Mouse (Mus musculus) v-Abl transformed pro-B cells (cell line): ENCODE results near the gene Marf1.

Experiments
- in situ Hi-C, 2 experiments: fragments of 400-800 bp; cut with MboI; formaldehyde crosslinking; loops; one replicate each; pipeline ENCODE4 v1.15.1; 2025; ENCODE audit not compliant: unreplicated experiment in 2 of 2

The Marf1 gene

DNA sequence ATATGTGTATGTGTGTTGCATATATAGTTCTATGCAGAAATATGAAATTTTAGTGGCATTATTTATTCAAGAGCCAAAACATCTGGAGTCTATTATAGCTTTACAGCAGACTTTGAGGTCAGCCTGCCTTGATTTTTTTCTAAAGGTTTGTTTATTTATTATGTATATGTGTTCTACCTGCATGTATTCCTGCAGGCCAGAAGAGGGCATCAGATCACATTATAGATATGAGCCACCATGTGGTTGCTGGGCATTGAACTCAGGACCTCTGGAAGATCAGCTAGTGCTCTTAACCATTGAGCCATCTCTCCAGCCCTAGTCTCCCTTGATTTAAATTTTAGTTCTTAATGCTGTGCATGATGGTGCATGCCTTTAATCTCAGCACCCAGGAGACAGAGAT lies 15.4 kb downstream of the Marf1 start:
- in situ Hi-C loops: no loop called here

DNA sequence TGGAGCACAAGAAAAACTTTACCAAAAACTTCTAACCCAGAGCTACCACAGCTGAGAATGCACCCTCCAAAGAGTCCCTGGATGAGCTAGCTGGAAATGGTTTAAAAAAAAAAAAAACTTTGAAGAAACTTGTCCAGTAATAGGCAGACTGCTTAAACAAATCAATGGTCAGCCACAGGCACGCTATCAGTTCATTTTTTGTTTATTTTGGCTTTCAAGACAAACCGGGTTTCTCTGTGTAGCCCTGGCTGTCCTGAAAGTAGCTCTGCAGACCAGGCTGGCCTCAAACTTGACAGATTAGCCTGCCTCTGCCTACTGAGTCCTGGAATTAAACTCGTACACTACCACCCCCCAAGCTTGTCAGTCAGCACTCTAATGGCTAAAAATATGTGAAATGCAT lies 19.9 kb downstream of the Marf1 start:
- in situ Hi-C loops: no loop called here

DNA sequence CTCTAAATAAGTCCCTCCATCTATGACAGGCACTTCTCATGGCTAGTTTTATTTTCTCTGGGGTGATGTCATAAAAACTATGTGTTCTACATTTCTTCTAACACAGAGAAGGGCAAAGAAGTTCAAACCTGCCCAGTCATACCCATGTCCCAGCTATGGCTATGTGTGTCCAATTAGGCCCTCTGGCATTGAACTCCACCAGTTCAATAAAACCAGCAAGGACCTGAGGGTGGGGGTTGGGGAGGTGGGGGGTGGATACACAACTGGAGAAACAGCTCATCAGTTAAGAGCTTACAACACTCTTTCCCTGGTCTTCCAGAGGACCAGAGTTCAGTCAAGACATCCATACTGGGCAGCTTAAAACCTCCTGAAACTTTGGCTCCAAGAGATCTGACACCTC lies 24.0 kb downstream of the Marf1 start:
- in situ Hi-C loops: no loop called here

DNA sequence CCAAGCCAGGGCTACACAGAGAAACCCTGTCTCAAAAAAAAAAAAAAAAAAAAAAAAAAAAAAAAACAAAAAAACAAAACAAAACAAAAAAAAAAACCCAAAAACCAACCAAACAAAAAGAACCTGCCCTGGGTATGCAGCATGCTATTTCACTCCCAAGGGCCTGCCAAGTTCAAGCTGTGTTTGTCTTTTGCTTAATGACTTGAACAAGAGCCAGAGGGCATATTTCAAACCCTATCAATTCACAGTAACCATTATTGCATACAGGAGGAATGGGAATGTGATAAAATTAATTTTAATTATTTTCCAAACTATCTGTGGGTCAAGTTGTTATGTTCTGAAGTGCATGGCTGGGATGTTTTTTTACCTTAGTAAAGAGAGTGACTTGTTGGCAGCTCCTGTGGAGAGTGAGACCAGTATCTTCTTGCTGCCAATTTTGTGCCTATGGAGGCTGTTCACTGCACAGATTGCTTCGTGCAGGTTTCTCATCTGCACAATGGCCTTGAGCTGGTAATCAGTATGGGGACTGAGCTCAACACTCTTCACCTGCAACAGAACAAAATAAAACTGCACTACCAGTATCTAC lies 25.1 kb downstream of the Marf1 start:
- in situ Hi-C loops: no loop called here

DNA sequence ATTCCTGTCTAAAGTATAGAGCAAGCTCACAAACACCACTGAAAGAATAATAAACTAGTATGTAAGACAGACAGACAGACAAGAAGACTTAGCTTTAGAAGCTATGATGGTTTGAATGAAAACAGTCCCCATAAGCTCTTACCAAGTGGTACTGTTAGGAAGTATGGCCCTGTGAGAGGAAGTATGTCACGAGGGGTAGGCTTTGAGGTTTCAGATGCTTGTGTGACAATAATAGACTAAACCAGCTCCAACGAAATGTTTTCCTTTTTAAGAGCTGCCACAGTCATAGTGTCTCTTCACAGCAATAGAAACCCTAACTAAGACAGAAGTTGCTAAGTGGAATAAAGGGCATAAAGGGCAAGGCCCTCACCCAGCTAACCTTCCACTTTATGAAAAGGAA lies 28.1 kb downstream of the Marf1 start:
- in situ Hi-C loops: no loop called here

DNA sequence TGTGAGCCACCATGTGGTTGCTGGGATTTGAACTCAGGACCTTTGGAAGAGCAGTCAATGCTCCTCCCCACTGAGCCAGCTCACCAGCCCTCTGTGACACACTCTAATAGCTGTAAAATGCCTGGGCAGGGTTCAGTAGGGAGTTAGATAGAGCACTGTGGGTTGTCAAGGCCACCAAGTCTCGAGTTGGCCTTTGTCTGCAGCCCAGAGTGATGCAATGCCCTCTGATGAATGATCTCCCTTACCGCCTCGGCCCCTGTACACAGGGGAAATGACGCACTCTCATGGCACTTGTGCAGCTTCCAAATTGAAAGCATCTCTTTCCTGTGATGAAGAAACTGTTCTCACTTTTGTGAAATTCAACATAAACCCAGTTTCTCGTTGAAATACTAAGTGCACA lies 31.3 kb downstream of the Marf1 start:
- in situ Hi-C loops: no loop called here

DNA sequence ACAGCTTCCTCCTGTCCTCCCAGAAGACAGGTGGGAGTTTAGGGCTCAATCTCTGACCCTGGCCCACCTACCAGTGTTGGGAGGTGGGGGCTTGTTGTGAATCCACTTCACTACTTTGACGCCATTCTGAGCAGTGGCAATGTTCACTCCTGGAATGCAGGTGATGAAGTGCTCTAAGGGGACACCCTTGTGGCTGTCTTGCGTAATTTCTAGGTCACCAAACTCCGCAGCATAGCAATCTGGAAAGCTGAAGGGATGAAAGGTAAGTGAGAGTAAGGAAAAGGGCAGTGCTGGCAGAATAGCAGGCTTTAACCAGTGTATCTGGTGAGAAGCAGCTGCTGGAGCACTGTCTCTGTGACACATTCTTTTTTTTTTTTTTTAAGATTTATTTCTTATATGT lies 31.8 kb downstream of the Marf1 start:
- in situ Hi-C loops: no loop called here

DNA sequence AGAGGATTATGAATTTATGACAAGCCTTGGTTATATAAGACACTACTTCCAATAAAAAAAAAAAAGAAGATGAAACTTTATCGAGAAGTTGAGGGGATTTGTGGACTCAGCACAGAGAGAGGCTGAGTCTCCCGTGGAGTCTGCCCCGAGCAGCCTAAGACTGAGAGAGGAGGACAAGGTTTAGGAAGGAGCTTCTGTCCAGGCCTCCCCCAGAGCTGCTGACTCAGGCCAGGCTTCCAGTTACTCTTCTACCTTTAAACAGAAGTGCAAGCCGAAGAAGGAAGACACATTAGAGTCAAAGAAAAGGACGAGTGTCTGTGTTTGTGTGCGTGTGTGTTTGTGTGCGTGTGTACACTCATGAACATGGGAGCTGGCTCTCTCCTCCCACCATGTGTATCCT lies 32.4 kb downstream of the Marf1 start:
- in situ Hi-C loops: no loop called here

DNA sequence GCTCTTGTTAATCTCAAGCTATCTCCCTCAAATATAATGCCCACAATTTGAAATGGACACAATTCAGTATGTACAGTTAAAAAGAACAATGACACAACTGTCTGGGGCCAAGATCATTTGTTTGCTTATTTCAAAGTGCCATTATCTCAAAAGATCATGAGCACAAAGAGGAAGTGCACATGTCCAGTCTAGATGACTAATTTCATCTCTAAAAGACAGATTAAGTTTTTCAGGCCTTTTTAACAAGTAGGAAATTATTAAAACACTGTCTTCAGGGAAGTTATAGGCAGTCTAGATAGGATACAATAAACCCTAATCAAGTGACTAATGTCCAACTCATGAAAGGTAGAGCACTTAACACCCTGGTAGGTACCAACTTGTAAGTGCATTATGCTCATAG lies 34.2 kb downstream of the Marf1 start:
- in situ Hi-C loops: no loop called here

DNA sequence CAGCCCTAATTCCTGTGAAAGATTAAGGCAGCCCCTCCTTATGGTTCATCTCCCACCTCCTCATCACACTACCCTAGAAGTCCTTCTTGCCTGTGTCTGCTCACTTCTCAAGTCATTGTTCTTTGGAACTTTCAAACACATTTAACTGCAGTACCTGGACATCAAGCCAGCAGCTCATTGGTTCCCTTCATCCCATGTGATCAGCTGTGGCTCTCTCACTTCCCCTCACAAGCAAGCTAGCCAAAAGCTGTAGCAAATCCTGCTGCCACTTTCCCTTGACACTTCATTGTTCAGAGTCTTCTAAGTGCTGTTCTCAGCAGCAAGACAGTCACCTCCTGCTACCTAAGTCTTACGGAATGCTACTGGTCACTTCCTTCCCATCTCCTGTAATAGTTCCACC lies 37.9 kb downstream of the Marf1 start:
- in situ Hi-C loops: no loop called here

DNA sequence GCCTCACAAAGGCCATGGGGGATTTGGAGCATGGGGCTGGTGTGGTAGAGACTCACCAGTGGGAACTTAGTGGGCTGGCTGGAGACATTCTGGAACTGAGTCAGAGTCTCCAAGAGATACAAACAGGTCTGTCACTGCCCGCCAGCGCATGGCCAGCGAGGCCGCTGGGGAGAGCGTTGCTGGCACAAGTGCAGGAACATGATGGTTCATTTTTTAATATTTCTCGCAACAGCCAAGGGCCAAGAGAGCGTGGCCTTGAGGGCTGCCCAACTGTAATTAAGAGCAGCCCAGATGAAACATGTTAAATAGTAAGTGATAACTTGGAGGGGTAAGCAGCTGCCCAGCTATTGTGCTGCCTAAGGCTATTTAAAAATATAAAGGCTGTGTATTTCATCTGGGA lies 38.4 kb downstream of the Marf1 start:
- in situ Hi-C loops: no loop called here

DNA sequence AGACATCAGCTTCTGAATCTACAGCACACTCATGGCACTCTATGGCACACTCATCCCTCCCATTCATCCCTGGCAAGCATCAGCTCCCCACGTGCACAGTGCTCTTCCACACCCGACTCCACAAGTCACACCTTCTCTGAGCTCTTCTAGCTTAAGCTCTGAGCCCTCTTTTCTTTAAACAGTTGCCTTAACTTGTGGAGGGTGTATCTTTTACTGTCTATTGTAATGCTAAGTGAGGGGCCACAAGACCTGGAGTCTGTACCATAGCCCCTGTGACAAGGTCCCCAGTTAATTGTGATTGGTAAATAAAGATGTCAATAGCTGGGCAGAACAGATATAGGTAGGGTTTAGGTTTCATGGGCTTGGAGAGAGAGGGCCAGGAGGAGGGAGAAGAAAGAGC lies 39.2 kb downstream of the Marf1 start:
- in situ Hi-C loops: no loop called here

DNA sequence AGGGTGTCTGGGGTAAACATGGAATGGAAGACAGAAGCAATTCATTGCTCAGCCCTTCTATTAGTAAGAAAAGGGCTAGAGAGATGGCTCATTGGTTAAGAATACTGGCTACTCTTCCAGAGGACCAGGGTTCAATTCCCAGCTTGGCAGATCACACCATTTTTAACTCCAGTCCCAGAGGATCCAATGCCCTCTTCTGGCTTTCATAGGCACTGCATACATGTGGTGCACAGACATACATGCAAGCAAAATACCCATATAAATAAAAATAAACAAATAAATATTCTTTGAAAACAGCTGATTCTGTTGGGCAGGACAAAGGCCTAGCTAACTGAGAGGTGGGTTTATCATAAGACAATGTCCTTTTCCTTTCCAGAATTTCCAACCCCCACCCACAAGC lies 40.6 kb downstream of the Marf1 start:
- in situ Hi-C loops: no loop called here

DNA sequence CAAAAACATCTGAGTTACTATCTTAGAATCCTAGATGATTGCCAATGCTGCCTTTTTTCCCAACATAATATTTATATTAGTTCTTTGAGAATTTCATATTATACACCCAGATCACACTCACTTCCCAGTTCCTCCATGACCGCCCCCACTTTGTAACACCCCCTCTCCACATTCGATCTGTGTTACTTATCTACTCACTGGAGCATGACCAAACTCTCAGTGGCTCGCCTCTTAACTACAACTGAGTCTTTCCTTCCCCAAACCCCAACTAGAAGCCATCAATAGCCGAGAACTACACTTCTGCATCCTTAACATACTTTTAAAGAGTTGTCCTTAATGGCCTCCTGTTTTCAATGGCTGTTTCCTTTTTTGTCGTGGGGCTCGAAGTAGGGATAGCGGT lies 41.6 kb downstream of the Marf1 start:
- in situ Hi-C loops: no loop called here

DNA sequence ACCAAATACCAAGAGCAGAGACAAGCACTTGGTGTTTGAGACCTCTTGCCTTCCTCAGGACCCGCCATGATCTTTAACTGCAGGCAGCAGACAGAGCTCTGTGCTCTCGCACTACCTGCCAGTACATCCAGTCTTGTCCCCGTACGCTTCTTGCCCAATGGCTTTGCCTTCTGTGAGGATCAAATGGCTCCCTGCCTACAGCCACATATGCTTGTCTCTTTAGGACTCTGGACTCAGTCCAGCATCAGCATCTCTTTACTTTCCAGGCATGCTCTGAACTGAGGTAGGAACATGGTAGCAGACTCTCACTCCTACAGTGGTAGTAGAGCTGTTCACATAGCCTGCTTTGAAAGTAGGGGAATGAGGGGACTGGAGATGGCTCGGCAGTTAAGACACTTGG lies 42.2 kb downstream of the Marf1 start:
- in situ Hi-C loops: no loop called here

DNA sequence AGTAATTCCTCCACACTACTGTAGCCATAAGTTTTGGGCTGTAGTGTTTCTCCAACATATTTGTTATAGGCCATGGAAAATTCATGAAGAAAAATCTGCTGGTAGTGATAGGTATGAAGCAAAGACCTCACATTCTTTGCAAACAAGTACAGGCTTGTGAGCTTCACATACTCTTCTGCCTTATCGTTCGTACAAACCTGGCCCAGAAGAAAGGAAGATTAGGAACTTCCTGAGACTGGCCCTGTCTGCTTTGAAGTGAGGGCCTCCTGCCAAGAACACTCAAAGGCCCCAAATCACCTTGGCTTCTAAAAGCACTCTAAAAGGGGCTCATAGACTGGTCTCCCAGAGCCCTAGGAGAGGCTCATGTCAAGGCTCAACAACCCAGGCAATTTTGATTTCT lies 45.9 kb downstream of the Marf1 start:
- in situ Hi-C loops: no loop called here

DNA sequence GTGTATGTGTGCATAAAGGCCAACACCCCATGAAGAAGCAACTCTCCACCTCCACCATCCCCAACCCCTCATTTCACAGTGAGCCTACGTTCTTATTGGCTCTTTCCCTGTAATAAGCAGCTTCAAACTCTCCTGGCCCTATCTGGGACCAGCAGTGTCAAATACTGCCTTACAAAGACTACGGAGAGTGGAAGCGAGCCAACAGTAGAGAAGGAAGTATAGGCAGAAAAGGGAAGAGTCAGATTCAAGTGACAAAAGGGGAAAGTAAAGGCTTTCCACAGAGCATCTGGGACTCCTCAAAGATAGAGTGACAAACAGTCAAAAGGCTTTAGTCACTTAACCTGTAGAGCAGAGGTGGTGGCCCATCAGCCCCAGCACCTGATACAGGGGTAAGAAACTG lies 50.4 kb downstream of the Marf1 start:
- in situ Hi-C loops: no loop called here

DNA sequence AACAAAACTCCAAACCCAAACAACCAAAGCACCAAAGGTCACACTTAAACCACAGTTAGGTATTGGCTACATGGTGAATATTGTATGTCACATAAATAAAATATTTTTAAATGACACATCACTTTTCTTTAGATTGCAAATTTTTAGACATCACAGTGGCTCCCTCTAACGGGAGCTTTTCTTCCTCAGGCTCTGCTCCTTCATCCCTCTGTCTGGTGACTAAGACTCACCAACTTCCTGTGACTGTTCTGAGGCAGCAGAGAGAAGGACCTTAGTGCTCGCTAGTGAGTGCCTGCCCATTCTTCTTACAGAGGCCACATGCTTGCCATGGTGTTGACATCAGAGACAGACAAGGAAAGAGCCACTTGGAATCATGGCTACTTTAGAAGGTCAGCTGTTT lies 51.0 kb downstream of the Marf1 start:
- in situ Hi-C loops: no loop called here

DNA sequence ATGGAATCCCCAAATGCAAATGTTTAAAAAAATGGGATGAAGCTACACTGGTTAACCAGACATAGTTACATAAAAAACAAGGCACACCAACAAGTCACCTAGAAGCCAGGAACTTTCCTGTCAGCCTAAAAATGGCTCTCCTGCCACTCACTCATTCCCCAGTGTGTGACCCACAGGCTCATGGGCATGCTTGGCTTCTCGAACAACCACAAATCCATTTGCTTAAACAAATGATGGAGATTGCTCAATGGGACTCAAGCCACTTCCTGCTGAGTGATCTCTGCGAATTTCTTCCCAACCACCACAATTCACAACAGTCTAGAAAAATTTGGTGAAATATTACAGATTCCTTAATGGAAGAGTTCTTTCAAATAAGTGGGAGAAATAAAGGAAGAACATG lies 52.2 kb downstream of the Marf1 start:
- in situ Hi-C loops: no loop called here

DNA sequence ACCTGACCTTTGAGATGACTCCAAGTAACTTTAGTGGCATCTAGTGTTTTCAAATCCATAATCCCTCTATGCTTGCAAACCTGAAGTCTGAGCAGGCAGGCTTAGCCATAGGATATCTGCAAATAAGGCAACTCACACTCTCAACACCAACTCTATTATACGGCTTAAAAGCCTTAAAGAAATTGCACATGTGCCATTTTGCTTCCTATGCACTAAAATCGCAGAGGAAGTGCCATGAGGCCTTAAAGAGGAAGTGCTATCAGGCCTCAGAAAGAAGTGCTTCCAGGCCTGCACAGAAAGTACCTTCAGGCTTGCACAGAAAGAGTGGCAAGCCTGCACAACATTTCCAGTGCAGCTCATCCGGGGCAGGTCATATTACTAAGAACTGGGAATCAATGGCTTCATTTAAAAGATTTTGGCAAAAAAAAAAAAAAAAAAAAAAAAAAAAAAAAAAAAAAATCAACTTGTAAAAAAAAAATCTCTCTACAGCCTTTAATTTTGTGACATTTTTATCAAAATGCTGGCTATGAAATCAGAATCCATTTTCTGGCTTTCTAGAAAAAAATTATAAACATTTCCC lies 53.4 kb downstream of the Marf1 start:
- in situ Hi-C loops: no loop called here

DNA sequence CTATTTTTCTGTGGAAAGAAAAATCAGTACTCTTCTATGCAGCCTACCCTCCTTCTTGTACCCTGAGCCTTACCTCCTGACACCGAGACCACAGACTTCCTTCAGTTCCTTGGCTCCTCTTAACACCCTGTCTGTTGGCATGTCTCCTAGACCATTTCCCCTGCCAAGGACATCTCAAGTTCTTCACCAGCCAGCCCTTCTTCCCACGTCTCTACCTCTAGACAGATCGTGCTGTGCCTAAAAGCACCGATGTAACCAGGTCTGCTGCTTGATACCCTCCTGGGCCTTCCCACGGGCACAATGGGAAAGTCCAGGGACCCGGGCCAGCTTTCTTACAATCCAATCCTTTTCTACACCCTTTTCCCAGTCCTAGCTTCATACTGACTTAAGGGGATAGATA lies 57.3 kb downstream of the Marf1 start:
- in situ Hi-C loops: no loop called here

DNA sequence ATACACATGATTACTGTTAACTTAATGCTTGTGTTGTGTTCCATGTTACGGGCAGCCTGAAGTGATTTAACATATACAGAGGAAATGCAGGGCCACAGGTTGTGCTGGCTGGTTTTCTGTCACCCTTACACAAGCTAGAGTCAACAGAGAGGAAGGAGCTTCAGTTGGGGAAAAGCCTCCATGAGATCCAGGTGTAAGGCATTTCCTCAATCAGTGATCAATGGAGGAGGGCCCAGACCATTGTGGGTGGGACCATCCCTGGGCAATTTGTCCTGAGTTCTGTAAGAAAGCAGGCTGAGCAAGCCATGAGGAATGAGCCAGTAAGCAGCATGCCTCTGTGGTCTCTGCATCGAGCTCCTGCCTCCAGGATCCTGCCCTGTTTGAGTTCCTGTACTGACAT lies 71.4 kb downstream of the Marf1 start:
- in situ Hi-C loops: no loop called here

DNA sequence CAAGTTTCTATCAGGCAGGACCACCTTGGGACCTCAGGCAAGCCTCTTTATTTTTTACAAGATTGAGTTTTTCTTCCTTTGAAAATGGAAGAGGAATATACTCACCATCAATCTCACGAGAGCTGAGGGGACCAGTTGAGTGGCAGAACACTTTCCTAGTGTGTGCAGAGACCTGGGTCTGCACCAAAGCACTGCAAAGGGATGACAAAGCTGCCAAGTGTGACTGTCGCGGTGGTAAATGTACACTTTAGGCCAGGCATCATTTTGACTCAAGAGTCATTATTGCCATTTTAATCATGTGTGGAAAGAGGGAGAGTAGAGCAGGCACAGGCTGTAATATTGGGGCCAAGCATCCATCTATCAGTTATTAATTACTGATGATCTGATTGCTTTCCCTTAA lies 73.9 kb downstream of the Marf1 start:
- in situ Hi-C loops: no loop called here
